Mouse (Mus musculus) kidney, embryonic 14.5 days (tissue): Measurements from ENCODE around the gene Rpl10-ps3. TPM values are rescaled to one million over a fixed set of nuclear protein-coding genes. Genes with fewer than 3 reads are reported as not detected.
A peak's percentile ranks its signal among the peaks of the same experiment; 100 is the strongest.

Source experiments
- ATAC-seq: fragments of 200-750 bp; cut with Nextera tagmentation; 2 replicates; pipeline ENCODE4 v1.8.0; 2017; ENCODE audit warnings: moderate number of reproducible peaks, mild to moderate bottlenecking, moderate TSS enrichment, moderate library complexity; ENCODE audit not compliant: low FRiP score, low TSS enrichment
- H3K27ac ChIP-seq: fragments of 300-500 bp; sonication (generic); 2 replicates; pipeline ENCODE4 v1.5.1; 2014; ENCODE audit warnings: low read depth, mild to moderate bottlenecking, low read length, moderate library complexity, mixed read lengths
- H3K27me3 ChIP-seq: fragments of 300-500 bp; sonication (generic); 2 replicates; pipeline ENCODE4 v1.6.1; 2014; ENCODE audit warnings: mild to moderate bottlenecking, low read length; ENCODE audit not compliant: control insufficient read depth, insufficient read depth
- H3K36me3 ChIP-seq: fragments of 300-500 bp; sonication (generic); 2 replicates; pipeline ENCODE4 v1.6.1; 2014; ENCODE audit warnings: low read length, mixed read lengths; ENCODE audit not compliant: control insufficient read depth, insufficient read depth
- H3K4me1 ChIP-seq: fragments of 300-500 bp; sonication (generic); 2 replicates; pipeline ENCODE4 v1.6.1; 2014; ENCODE audit warnings: low read length, mixed read lengths; ENCODE audit not compliant: control insufficient read depth, insufficient read depth
- H3K4me2 ChIP-seq: fragments of 300-500 bp; sonication (generic); replicated peaks from 2 replicates; pipeline ENCODE4 v1.6.1; 2014; ENCODE audit warnings: low read depth, mild to moderate bottlenecking, low read length
- H3K4me3 ChIP-seq: fragments of 300-500 bp; sonication (generic); 2 replicates; pipeline ENCODE4 v1.5.1; 2014; ENCODE audit warnings: mild to moderate bottlenecking, low read length
- H3K9ac ChIP-seq: fragments of 300-500 bp; sonication (generic); 2 replicates; pipeline ENCODE4 v1.6.1; 2014; ENCODE audit warnings: low read depth, mild to moderate bottlenecking, low read length, moderate library complexity
- H3K9me3 ChIP-seq: fragments of 300-500 bp; sonication (generic); 2 replicates; pipeline ENCODE4 v1.6.1; 2016; ENCODE audit warnings: low read length; ENCODE audit not compliant: control insufficient read depth
- WGBS: fragments of 180-500 bp; shearing (Covaris S2); extraction: QIAGEN DNeasy Blood & Tissue Kit; methylation state at CpG from one replicate; pipeline ENCODE4 v1.1.7; 2014; 5-methylcytosine and 5-hydroxymethylcytosine counted together
- polyA plus RNA-seq: library from polyadenylated mRNA; unstranded; fragments of >200 nt; fragmentation: Nextera tagmentation; extraction: Ambion mirVana; gene quantifications from 2 replicates; pipeline ENCODE4 v1.2.1, GENCODE M21; 2014

The Rpl10-ps3 gene
- polyA plus RNA-seq, 1 experiment from 2014 or later: 335 TPM

DNA sequence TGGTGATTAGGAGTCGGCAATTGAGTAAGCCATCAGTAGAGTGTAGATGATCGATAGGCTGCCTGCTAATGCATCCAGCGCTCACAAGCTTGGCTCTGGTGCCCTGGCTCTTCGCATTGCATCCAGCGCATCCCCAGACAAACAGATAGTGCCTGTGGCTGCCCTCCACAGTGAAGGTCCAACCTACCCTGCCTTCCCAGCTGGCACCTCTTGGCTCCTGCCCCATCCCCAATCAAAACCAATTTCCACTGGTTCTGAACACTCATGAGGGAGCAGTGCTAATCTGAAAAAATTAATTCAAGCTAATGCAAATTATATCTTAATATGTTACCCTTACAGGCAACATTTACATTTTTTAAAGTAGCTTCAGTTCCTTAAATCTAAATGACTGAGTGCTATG, 25.3 kb downstream of the Rpl10-ps3 start:
- no peak overlapping the region for H3K4me2 ChIP-seq
- no peaks in the 10 kb centered on the region for H3K36me3 ChIP-seq
- H3K4me3 ChIP-seq: no peak overlapping the region
- H3K9me3 ChIP-seq: no peaks in the 10 kb centered on the region
- no peaks in the 10 kb centered on the region; the same call in 1 of the 2 replicates for H3K4me1 ChIP-seq
- no peak overlapping the region for H3K27ac ChIP-seq
- 94% methylated on average over 5 of the region's 5 CpGs for WGBS
- H3K9ac ChIP-seq: no peak overlapping the region
- H3K27me3 ChIP-seq: no peaks in the 10 kb centered on the region
- no peak for ATAC-seq

DNA sequence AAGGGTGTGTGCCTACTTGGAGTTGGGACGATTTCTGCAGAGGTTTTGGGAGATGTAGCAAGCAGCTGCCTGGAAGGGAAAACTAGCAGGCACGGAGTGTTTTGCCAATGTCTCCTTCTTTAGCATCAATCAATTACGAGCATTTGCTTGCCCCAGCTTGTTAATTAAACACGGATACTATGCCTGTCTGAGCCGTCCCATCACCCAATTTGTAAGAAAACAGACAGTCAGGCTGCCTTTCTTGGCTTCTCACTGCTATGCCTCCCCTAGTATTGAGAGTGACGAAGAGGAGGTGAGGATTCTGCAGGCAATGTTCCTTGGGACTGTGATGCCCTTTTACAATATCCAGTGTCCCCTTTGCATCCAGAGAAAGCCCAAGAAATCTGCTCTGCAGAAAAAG, 27.5 kb downstream of the Rpl10-ps3 start:
- H3K9me3 ChIP-seq: no peaks in the 10 kb centered on the region
- no peaks in the 10 kb centered on the region for H3K36me3 ChIP-seq
- WGBS: 58% methylated on average over 6 of the region's 6 CpGs
- H3K27me3 ChIP-seq: no peaks in the 10 kb centered on the region
- no peaks in the 10 kb centered on the region; the same call in 1 of the 2 replicates for H3K4me1 ChIP-seq
- ATAC-seq: no peak
- no peak overlapping the region for H3K4me2 ChIP-seq
- H3K27ac ChIP-seq: no peak overlapping the region
- H3K4me3 ChIP-seq: no peak overlapping the region
- no peak overlapping the region for H3K9ac ChIP-seq

DNA sequence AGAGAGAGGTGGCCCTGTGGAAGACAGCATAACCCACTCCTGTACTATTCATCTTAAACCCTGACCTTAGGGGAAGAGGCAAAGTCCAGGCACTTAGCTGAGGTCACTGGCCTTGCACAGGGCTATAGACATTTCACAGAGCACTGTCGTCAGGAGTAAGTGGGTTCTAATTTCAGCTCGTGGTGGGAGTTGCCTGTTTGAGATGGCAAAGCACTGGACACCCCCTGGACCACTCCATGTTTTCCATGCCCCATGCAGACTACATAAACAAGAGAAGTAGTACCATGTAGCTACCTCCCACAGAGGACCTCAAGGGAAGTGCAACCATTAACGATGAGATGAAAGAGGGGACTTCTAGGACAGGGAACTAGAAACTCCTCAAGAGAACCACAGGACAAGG, 29.1 kb downstream of the Rpl10-ps3 start:
- H3K27ac ChIP-seq: no peak overlapping the region

DNA sequence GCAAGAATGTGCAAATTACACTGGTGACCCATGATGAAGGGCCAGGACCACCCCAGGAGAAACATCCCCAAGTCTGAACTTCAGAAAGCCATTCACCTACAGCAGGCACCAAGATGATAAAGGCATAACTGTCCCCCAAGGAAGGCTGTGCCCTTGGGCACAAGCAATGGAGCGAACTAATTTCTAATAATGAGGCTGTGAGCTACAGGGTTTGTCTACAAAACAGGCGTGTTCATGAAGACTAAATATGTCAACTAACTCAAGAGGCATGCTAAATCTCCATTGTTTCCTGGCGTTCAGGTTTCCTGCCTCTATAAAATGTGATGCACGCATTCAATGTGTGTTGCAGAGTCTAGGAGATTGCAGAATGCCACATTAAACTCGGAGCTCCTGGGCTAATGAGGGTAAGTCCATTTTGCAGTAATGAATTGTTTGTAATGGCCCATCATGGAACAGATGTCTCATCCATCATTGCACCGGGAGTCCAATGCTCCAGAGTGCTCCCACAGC, 33.7 kb downstream of the Rpl10-ps3 start:
- Histone ChIP-seq H3K9ac (no peak overlapping the region), H3K36me3 (no peaks in the 10 kb centered on the region), H3K27me3 (no peaks in the 10 kb centered on the region), H3K27ac (no peak overlapping the region), H3K4me2 (no peak overlapping the region), H3K9me3 (no peaks in the 10 kb centered on the region), H3K4me3 (no peak overlapping the region), H3K4me1 (no peaks in the 10 kb centered on the region)
- 76% methylated on average over 6 of the region's 6 CpGs for WGBS
- no peak for ATAC-seq

More for the DNA sequence above, 29.1 kb downstream of the Rpl10-ps3 start:
- no peaks in the 10 kb centered on the region for H3K27me3 ChIP-seq
- H3K9me3 ChIP-seq: no peaks in the 10 kb centered on the region
- no peak overlapping the region for H3K4me2 ChIP-seq
- H3K36me3 ChIP-seq: no peaks in the 10 kb centered on the region
- H3K4me1 ChIP-seq: no peaks in the 10 kb centered on the region; the same call in 1 of the 2 replicates
- no peak overlapping the region for H3K4me3 ChIP-seq
- 13% methylated on average over 3 of the region's 3 CpGs for WGBS
- peak; percentile 35; the same call in 1 of the 2 replicates for ATAC-seq
- H3K9ac ChIP-seq: no peak overlapping the region

DNA sequence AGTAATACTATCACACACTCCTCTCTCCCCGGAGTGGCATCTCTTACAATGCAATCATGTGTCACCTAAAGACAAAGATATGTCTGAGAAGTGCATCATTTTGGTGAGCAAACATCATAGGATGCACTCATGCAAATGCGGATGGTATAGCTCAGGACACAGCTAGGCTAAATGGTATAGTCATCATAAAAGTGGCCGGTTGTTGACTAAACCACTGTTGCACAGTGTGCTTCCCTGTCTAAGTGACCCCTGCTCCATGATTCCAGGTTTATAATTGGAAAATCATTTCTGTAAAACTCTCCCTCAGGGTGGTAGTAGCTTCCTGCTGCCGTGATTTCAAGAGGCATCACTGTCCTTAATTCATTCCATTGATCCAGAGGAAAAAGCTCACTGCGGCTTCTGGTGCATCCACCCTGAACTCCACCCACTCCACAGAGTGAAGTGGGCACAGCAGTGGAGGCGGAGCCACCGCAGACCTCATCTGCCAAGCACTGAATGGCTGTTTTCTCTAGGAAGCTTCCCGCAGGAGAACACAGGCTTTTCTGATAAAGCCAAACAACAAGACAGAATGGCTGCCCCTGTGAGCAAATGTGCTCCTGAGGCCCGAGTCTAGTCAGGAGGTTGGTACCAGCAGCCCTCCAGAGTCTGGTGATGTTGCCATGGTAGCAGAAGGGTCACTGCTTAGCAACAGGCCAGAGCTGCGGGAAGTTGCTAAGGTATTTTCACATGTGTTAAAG, 38.9 kb downstream of the Rpl10-ps3 start:
- H3K9me3 ChIP-seq: no peaks in the 10 kb centered on the region
- H3K27ac ChIP-seq: no peak overlapping the region
- no peak overlapping the region for H3K4me3 ChIP-seq
- no peaks in the 10 kb centered on the region for H3K36me3 ChIP-seq
- no peak for ATAC-seq
- no peak overlapping the region for H3K9ac ChIP-seq
- 65% methylated on average over 10 of the region's 10 CpGs for WGBS
- peaks cover 5% of the 10 kb centered on the region; the same call in 1 of the 2 replicates for H3K4me1 ChIP-seq
- H3K4me2 ChIP-seq: no peak overlapping the region
- no peaks in the 10 kb centered on the region for H3K27me3 ChIP-seq

DNA sequence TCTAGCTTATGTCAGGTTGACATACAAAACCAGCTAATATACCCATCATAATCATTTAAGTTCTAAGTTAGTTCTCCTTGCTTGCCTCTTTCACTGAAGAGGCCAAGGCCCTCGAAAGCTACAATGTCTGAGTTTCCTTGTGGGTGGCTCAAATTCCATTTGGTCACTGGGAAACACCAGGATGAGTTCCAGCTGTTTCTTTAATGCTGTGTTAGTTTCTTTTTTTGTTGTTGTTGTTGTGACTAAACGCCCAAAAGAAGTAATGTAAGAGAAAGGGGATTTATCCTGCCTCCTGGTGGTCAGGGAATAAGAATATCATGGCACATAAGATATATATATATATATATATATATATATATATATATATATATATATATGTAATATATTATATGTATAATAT, 39.7 kb downstream of the Rpl10-ps3 start:
- no peak for ATAC-seq
- H3K4me1 ChIP-seq: peaks cover 5% of the 10 kb centered on the region; the same call in 1 of the 2 replicates
- 44% methylated on average over 2 of the region's 2 CpGs for WGBS
- H3K4me2 ChIP-seq: no peak overlapping the region
- no peaks in the 10 kb centered on the region for H3K36me3 ChIP-seq
- H3K27me3 ChIP-seq: no peaks in the 10 kb centered on the region
- no peaks in the 10 kb centered on the region for H3K9me3 ChIP-seq
- peak overlapping the region; percentile 31; the same call in 1 of the 2 replicates for H3K27ac ChIP-seq
- H3K9ac ChIP-seq: no peak overlapping the region
- no peak overlapping the region for H3K4me3 ChIP-seq

DNA sequence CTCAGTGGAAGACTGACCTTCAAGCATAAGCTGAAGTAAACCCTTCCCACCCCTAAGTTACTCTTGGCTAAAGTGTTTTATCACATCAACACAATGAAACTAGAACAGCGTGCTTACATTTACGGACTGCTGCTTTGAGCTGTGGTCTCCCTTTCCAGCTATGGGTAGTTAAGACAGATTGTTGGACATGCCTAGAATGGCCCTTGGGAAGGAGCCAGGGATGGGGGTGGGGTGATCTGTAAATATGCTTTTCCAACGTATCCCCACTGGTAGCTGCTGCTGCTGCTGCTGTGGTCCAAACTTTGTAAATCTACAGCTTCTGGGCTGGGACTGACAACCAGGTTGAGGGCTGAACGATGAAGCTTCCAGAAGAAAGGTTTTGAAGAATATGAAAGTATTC, 40.8 kb downstream of the Rpl10-ps3 start:
- H3K27me3 ChIP-seq: no peaks in the 10 kb centered on the region
- peaks cover 5% of the 10 kb centered on the region; the same call in 1 of the 2 replicates for H3K4me1 ChIP-seq
- no peaks in the 10 kb centered on the region for H3K9me3 ChIP-seq
- H3K9ac ChIP-seq: no peak overlapping the region
- H3K4me3 ChIP-seq: no peak overlapping the region
- H3K27ac ChIP-seq: peak overlapping the region; percentile 48; the same call in 1 of the 2 replicates
- WGBS: 48% methylated on average over 4 of the region's 4 CpGs
- H3K36me3 ChIP-seq: no peaks in the 10 kb centered on the region
- no peak overlapping the region for H3K4me2 ChIP-seq
- ATAC-seq: no peak

DNA sequence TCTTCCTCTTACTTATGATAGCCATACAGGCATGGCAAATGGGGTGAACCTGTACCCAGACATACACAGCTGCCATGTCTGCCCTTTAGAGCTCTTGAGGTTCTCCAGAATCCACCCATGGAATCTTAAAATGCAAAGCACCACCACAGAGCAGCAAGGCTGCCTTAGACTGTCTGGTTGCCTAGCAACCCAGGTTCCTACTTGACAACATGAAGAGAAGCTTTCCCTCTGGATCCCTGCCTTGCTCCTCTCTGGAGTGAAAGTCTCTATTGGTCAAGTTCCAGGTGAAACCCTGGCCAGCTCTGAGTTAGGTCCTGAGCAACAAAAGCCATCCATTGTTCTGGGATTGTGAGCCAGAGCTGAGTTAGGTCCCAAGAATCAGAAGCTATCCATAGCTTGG, 43.0 kb downstream of the Rpl10-ps3 start:
- ATAC-seq: no peak
- H3K4me3 ChIP-seq: no peak overlapping the region
- no peaks in the 10 kb centered on the region for H3K9me3 ChIP-seq

DNA sequence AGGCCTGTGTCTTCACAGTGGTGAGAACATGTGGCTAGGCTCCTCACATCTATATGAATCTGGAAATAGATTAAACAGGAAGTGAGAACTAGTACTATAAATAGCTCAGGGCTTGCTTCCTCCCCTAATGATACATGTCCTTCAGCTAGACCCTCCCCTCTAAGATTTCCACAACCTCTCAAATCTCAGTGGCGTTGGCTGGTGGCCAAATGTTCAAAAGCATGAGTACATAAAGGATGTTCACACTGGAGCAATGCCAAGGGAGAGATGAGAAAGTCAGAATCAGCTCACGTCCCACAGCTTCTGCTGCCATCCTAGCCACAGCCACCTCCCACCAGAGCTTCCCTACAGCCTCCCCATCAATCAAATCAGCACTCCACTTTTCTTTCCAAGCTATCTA, 46.4 kb downstream of the Rpl10-ps3 start:
- no peak for ATAC-seq
- Histone ChIP-seq H3K9ac (no peak overlapping the region), H3K27ac (no peak overlapping the region), H3K9me3 (no peaks in the 10 kb centered on the region), H3K27me3 (no peaks in the 10 kb centered on the region), H3K4me2 (no peak overlapping the region), H3K4me1 (no peaks in the 10 kb centered on the region), H3K4me3 (no peak overlapping the region), H3K36me3 (no peaks in the 10 kb centered on the region)
- WGBS: 65% methylated on average over 2 of the region's 2 CpGs

More for the DNA sequence above, 43.0 kb downstream of the Rpl10-ps3 start:
- Histone ChIP-seq H3K36me3 (no peaks in the 10 kb centered on the region), H3K4me2 (no peak overlapping the region), H3K27me3 (no peaks in the 10 kb centered on the region), H3K27ac (no peak overlapping the region), H3K4me1 (peaks cover 5% of the 10 kb centered on the region; the same call in 1 of the 2 replicates), H3K9ac (no peak overlapping the region; the same call in 1 of the 2 replicates)
